Mouse (Mus musculus) limb, embryonic 15.5 days (tissue): Measurements from ENCODE around the gene Pfkfb2. TPM values are rescaled to one million over a fixed set of nuclear protein-coding genes. Genes with fewer than 3 reads are reported as not detected.
"Not testable (repeated sequence)": the region's sequence is repeated elsewhere in the genome, so short reads cannot be mapped to it uniquely, and the experiment has no call there.

Experiments used
- ATAC-seq: fragments of 200-750 bp; cut with Nextera tagmentation; 2 replicates; pipeline ENCODE4 v1.8.0; 2017; ENCODE audit warnings: low read depth, moderate TSS enrichment; ENCODE audit not compliant: insufficient number of reproducible peaks, low FRiP score, low TSS enrichment
- H3K27ac ChIP-seq: fragments of 300-500 bp; sonication (generic); 2 replicates; pipeline ENCODE4 v1.5.1; 2015; ENCODE audit warnings: moderate library complexity, mild to moderate bottlenecking, inconsistent platforms
- H3K27me3 ChIP-seq: fragments of 300-500 bp; sonication (generic); 2 replicates; pipeline ENCODE4 v1.6.1; 2015; ENCODE audit warnings: inconsistent platforms
- H3K36me3 ChIP-seq: fragments of 300-500 bp; sonication (generic); 2 replicates; pipeline ENCODE4 v1.6.1; 2015; ENCODE audit warnings: inconsistent platforms
- H3K4me1 ChIP-seq: fragments of 300-500 bp; sonication (generic); 2 replicates; pipeline ENCODE4 v1.6.1; 2015; ENCODE audit warnings: inconsistent platforms
- H3K4me2 ChIP-seq: fragments of 300-500 bp; sonication (generic); 2 replicates; pipeline ENCODE4 v1.6.1; 2015; ENCODE audit warnings: mild to moderate bottlenecking, inconsistent platforms
- H3K4me3 ChIP-seq: fragments of 300-500 bp; sonication (generic); 2 replicates; pipeline ENCODE4 v1.5.1; 2015; ENCODE audit warnings: mild to moderate bottlenecking, inconsistent platforms
- H3K9ac ChIP-seq: fragments of 300-500 bp; sonication (generic); 2 replicates; pipeline ENCODE4 v1.6.1; 2015; ENCODE audit warnings: inconsistent platforms
- H3K9me3 ChIP-seq: fragments of 300-500 bp; sonication (generic); 2 replicates; pipeline ENCODE4 v1.6.1; 2016; ENCODE audit warnings: inconsistent platforms
- WGBS: fragments of 180-500 bp; shearing (Covaris S2); methylation state at CpG from one replicate; pipeline ENCODE4 v1.1.7; 2015; 5-methylcytosine and 5-hydroxymethylcytosine counted together
- polyA plus RNA-seq: library from polyadenylated mRNA; unstranded; fragments of >200 nt; fragmentation: Nextera tagmentation; extraction: Ambion mirVana; gene quantifications from 2 replicates; pipeline ENCODE4 v1.2.1, GENCODE M21; 2015

The Pfkfb2 gene
- polyA plus RNA-seq, 1 experiment from 2014 or later, result 8.9 TPM

DNA sequence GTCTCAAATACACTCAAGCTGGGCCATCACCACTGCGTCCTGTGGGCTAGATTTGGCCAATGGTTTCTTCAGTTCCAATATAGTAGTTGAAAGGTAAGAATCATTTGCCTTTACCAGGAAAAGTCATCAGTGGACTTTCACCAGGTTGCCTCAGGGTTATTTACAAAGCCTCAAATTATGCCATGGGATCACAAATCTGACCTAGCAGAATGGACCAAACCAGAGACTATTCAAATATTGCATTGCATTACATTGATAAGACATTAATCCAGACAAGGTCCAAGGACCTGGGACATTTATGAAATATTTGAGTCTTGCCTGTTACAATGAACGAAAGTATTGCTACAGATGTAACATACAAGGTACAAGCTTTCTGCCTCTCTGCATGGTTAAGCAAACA, 50.5 kb downstream of the Pfkfb2 start:
- 85% methylated on average over 2 of the region's 2 CpGs for WGBS
- H3K9ac ChIP-seq, result no peak overlapping the region
- no peak overlapping the region for H3K27ac ChIP-seq
- no peak overlapping the region for H3K4me3 ChIP-seq
- H3K4me1 ChIP-seq, result no peaks in the 10 kb centered on the region
- no peak for ATAC-seq
- no peaks in the 10 kb centered on the region for H3K9me3 ChIP-seq
- no peaks in the 10 kb centered on the region for H3K27me3 ChIP-seq
- H3K36me3 ChIP-seq, result no peaks in the 10 kb centered on the region
- H3K4me2 ChIP-seq, result no peak overlapping the region

DNA sequence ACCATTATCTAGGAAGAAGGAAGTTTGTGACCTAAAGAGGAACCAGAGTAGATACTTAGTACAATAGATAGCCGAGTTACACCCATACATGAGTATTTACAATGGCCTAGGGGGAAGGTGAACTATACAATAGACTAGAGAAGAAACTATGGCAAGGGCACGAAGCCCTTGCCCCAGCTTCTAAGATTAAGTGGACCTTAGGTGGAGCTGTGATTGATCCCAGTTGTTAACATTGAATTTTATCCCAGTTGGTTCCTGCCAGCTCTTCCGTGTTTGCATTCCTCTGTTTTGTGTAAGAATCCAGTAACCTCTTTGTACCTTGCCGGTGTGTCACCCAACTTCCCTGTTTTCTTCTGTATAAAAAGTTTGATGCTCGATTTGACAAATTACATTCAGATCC, 65.5 kb downstream of the Pfkfb2 start:
- ATAC-seq, H3K27me3 ChIP-seq, H3K4me2 ChIP-seq, H3K36me3 ChIP-seq, H3K27ac ChIP-seq, H3K9ac ChIP-seq, H3K4me1 ChIP-seq, H3K4me3 ChIP-seq, H3K9me3 ChIP-seq: not testable (repeated sequence)
- 85% methylated on average over 5 of the region's 5 CpGs for WGBS

DNA sequence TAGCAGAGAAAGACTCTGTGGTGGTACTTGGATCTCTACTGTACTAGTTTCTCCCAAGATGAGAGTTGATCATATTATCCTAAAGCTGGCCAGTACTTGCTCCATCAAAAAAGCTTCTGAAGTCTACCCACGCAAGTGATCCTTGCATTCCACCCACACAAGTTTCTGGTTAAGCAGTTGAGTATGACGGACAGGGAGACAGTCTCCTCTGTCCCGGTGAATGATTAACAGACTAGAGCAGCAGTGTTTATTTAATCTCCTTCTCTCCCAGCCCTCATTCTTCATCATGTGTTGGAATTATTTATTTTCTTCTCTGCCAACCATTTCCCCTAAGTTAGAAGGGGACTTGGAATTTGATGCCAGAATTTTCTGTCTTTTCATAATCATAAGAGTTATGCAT, 67.6 kb downstream of the Pfkfb2 start, which contains the start of gene C4bp:
Gene C4bp (minus strand): TSS at position 179 of the 400 bp plus-strand sequence.
- ATAC-seq, result no peak
- 79% methylated on average over 3 of the region's 3 CpGs for WGBS
- H3K9me3 ChIP-seq, result no peaks in the 10 kb centered on the region

DNA sequence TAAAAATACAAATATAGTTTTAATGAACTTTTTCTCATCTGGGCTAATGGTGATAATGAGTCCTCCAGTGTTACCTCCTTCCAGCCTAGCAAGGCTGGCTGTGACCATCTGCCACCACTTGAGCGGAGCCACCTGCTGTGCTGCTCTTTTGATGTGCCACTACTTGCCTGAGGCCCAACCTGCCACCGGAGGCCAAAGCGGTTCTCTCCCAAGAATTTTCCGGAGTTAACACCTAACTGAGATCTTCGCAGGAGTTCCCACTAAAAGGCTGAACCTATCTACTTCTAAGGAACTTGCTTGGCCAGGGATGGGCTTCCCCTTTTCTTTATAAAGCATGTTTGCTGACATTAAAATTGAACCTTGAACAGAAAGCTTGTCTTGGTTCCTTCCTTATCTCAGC, 69.4 kb downstream of the Pfkfb2 start:
- not testable (repeated sequence) for H3K9me3 ChIP-seq, ATAC-seq, H3K4me2 ChIP-seq, H3K4me3 ChIP-seq, H3K9ac ChIP-seq, H3K36me3 ChIP-seq, H3K27ac ChIP-seq, H3K27me3 ChIP-seq, H3K4me1 ChIP-seq
- 10% methylated on average over 5 of the region's 5 CpGs for WGBS

More for the DNA sequence above, 67.6 kb downstream of the Pfkfb2 start, which contains the start of gene C4bp:
- H3K4me1 ChIP-seq, result no peaks in the 10 kb centered on the region
- no peak within 1 kb of the TSS for H3K4me3 ChIP-seq
- no peak within 1 kb of the TSS for H3K27ac ChIP-seq
- H3K36me3 ChIP-seq, result no peaks in the 10 kb centered on the region
- no peak within 1 kb of the TSS for H3K4me2 ChIP-seq
- H3K27me3 ChIP-seq, result no peaks in the 10 kb centered on the region
- no peak within 1 kb of the TSS for H3K9ac ChIP-seq

DNA sequence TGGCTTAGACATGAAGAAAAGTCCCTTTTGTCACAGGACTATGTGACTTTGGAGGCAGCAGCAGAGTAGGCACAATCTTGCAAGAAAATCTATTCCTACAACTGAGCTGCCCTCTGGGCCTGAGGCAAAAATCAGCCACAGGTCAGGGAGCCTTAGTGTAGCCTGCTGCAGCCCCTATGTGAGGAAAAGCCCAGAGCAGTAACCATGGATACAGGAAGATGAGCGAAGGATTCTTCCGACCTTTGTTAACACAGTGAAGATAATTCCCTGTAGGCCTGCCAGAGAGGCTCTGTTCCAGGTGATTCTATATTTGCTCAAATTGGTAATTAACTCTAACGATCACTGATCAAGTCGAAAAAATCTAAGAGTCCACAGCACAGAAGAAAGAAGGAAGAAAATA, 85.0 kb downstream of the Pfkfb2 start:
- Histone ChIP-seq H3K9ac (no peak overlapping the region), H3K36me3 (no peaks in the 10 kb centered on the region), H3K4me2 (no peak overlapping the region), H3K4me3 (no peak overlapping the region), H3K4me1 (no peaks in the 10 kb centered on the region), H3K27me3 (no peaks in the 10 kb centered on the region), H3K9me3 (no peaks in the 10 kb centered on the region), H3K27ac (no peak overlapping the region)
- 81% methylated on average over 4 of the region's 4 CpGs for WGBS
- no peak for ATAC-seq

DNA sequence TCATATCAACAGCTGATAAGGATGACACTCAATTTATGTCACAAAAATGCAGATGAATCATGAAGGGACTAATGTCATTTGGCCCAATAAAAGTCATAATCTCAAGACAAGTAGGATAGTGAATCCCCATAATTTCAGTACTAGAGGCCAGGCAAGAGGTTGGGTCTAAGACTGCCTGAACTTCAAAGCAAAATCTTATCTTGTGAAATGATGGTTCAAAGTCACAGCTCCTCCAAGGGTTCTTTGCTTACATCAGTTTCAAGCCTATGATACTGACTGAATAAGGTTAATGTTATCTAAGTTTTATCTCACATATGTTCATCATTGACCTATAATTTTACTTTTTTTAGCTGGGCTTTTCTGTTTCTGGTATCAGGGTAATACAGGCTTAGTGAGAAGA, 88.1 kb downstream of the Pfkfb2 start:
- Histone ChIP-seq H3K27ac (no peak overlapping the region), H3K4me2 (no peak overlapping the region), H3K4me3 (no peak overlapping the region), H3K9me3 (no peaks in the 10 kb centered on the region), H3K36me3 (no peaks in the 10 kb centered on the region), H3K27me3 (no peaks in the 10 kb centered on the region), H3K9ac (no peak overlapping the region), H3K4me1 (no peaks in the 10 kb centered on the region)
- ATAC-seq, result no peak

Other genes starting within 250 kb of the Pfkfb2 start
- not detected in 2 replicates for gene Zp3r, start 99.6 kb downstream of the Pfkfb2 start, polyA plus RNA-seq
- not detected in 2 replicates for gene C4bp, start 67.6 kb downstream of the Pfkfb2 start, polyA plus RNA-seq
- not detected in 2 replicates for gene Gm29427, start 13.5 kb downstream of the Pfkfb2 start, polyA plus RNA-seq
- gene Yod1, start 11.9 kb downstream of the Pfkfb2 start, polyA plus RNA-seq, result 11.5 and 12.3 TPM in 2 replicates
- 23.4 and 26.9 TPM in 2 replicates for gene AA986860, start 2.7 kb upstream of the Pfkfb2 start, polyA plus RNA-seq
- 0.29 and 0.70 TPM in 2 replicates for gene Fcamr, start 71.6 kb upstream of the Pfkfb2 start, polyA plus RNA-seq
- 0.15 and 0.16 TPM in 2 replicates for gene Pigr, start 97.4 kb upstream of the Pfkfb2 start, polyA plus RNA-seq
- gene Fcmr, start 136.4 kb upstream of the Pfkfb2 start, polyA plus RNA-seq, result 0.29 TPM in 1 of 2 replicates, not detected in the other
- gene Il24, start 158.2 kb upstream of the Pfkfb2 start, polyA plus RNA-seq, result not detected in 2 replicates
- not detected in 2 replicates for gene Il20, start 182.2 kb upstream of the Pfkfb2 start, polyA plus RNA-seq
- gene Il19, start 210.9 kb upstream of the Pfkfb2 start, polyA plus RNA-seq, result not detected in 2 replicates